Mouse (Mus musculus): ENCODE results near the gene Surf1. TPM values are rescaled to one million over a fixed set of nuclear protein-coding genes. Genes with fewer than 3 reads are reported as not detected.

The Surf1 gene
- total and polyA plus RNA-seq, 2 experiments from 2014 or later, result 72.3 to 106 TPM

DNA sequence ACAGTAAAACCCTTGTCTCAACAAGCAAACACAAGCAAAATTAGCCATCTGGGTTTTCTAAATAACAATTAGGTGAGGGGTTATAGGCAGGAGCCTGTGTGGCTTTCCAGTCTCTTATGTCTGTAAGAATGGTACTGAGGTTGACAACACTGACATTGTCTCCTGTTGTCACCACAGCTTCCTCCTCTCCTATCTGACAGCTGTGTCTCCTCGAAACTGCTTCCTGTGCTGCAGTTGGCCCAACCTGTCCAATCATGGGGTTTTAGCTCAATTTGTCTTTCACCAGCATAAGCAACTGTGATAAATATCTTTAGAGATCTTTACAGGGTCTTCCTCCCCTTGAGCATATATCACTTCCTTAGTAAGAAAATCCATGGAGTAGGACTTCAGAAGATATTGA lies 20.1 kb upstream of the Surf1 start:
- Histone ChIP-seq H3K4me2 (ENCODE audit: low read depth) (no peak overlapping the region), H3K27ac (ENCODE audit: low read depth, low read length) (no peak overlapping the region), H3K9ac (no peak overlapping the region), H3K4me3 (ENCODE audit: low read depth, low read length) (no peak overlapping the region), H3K9me3 (ENCODE audit: low read length) (no peaks in the 10 kb centered on the region), H3K36me3 (ENCODE audit: insufficient read depth) (no peaks in the 10 kb centered on the region), H3K4me1 (ENCODE audit: insufficient read depth) (peaks cover 10% of the 10 kb centered on the region), H3K27me3 (ENCODE audit: insufficient read depth, low read length) (no peaks in the 10 kb centered on the region)
- DNase-seq, result no peak
- TF ChIP-seq CTCF (IDR thresholded peaks at IDR 0.05; ENCODE audit: low read depth), result no peak
- WGBS, result 80% methylated on average over 1 of the region's 1 CpGs
- ATAC-seq, result no peak

GRCm38 (mm10) chr2:26935286-26935685 lies 19.0 kb upstream of the Surf1 start:
- Histone ChIP-seq H3K27me3 (ENCODE audit: insufficient read depth, low read length) (no peaks in the 10 kb centered on the region), H3K27ac (ENCODE audit: low read depth, low read length) (no peak overlapping the region)

DNA sequence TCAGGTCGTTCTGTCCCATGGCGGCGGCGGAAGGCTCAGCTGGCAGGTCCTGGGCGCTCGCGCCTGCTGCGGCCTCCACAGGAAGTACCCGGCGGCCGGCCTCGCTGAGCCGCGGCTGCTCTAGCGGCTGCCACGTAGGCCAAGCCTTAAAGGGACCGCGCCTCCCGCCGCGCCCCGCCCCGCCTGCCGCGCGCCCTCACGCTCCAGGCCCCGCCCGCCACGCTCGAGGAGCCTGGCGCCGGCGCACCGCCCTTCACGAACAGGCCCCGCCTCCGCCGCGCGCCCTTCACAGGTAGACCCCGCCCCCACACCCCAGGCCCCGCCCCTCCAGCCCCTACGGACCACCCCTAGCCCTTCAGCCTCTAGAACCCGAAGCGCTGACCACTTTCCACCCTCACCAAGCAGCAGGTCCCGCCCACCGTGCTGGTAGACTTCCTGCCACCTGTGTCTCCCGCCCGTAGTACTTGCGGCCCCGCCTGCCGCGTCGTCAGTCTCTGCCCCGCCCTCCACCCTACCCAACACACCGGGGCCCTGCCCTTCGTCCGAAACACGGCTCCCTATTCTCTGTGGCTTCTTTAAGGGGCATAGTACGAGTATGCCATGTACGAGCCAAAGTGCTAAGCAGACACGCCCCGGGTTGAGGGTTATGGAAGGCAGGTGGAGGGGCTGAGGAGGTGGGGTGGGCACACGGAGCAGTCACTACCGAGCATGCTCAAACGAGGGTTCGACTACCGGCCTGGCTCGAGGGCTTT lies 17.1 kb upstream of the Surf1 start, which contains the start of the genes Surf4 and Stkld1:
TSS of gene Surf4 (minus strand) at position 625 of the 752 bp plus-strand sequence.
TSS of gene Stkld1 (plus strand) at position 744 of the 752 bp plus-strand sequence.
- peak; percentile 93 for DNase-seq
- peak; percentile 6; the same call in 1 of the 2 replicates for TF ChIP-seq CTCF (IDR thresholded peaks at IDR 0.05; ENCODE audit: low read depth)

More at GRCm38 (mm10) chr2:26935286-26935685, 19.0 kb upstream of the Surf1 start:
- no peak overlapping the region for H3K4me3 ChIP-seq (ENCODE audit: low read depth, low read length)
- H3K4me1 ChIP-seq (ENCODE audit: insufficient read depth), result peaks cover 10% of the 10 kb centered on the region
- no peak for TF ChIP-seq CTCF (IDR thresholded peaks at IDR 0.05; ENCODE audit: low read depth)
- no peak overlapping the region for H3K4me2 ChIP-seq (ENCODE audit: low read depth)
- no peaks in the 10 kb centered on the region for H3K9me3 ChIP-seq (ENCODE audit: low read length)
- no peak for DNase-seq
- 90% methylated on average over 2 of the region's 2 CpGs for WGBS
- H3K36me3 ChIP-seq (ENCODE audit: insufficient read depth), result peaks cover 4% of the 10 kb centered on the region; the same call in 1 of the 2 replicates
- H3K9ac ChIP-seq, result no peak overlapping the region
- ATAC-seq, result no peak

GRCm38 (mm10) chr2:26932473-26933303 lies 16.4 kb upstream of the Surf1 start:
- Histone ChIP-seq H3K4me1 (ENCODE audit: insufficient read depth) (peaks cover 10% of the 10 kb centered on the region), H3K4me3 (ENCODE audit: low read depth, low read length) (peak overlapping the region; percentile 92), H3K9ac (peak overlapping the region; percentile 98), H3K27ac (ENCODE audit: low read depth, low read length) (peak overlapping the region; percentile 83), H3K27me3 (ENCODE audit: insufficient read depth, low read length) (no peaks in the 10 kb centered on the region), H3K4me2 (ENCODE audit: low read depth) (peak overlapping the region; percentile 95), H3K9me3 (ENCODE audit: low read length) (no peaks in the 10 kb centered on the region), H3K36me3 (ENCODE audit: insufficient read depth) (peaks cover 4% of the 10 kb centered on the region; the same call in 1 of the 2 replicates)
- WGBS, result 2% methylated on average over 41 of the region's 49 CpGs
- peak; percentile 15 for ATAC-seq
- DNase-seq, result peak; percentile 16
- TF ChIP-seq CTCF (IDR thresholded peaks at IDR 0.05; ENCODE audit: low read depth), result no peak

More for the DNA sequence above, 17.1 kb upstream of the Surf1 start, which contains the start of the genes Surf4 and Stkld1:
- H3K27me3 ChIP-seq (ENCODE audit: insufficient read depth, low read length), result no peaks in the 10 kb centered on the region
- peak within 1 kb of the TSS; percentile 95 for H3K4me2 ChIP-seq (ENCODE audit: low read depth)
- H3K4me1 ChIP-seq (ENCODE audit: insufficient read depth), result peaks cover 10% of the 10 kb centered on the region
- peak within 1 kb of the TSS; percentile 92 for H3K4me3 ChIP-seq (ENCODE audit: low read depth, low read length)
- H3K36me3 ChIP-seq (ENCODE audit: insufficient read depth), result peaks cover 4% of the 10 kb centered on the region; the same call in 1 of the 2 replicates
- H3K9ac ChIP-seq, result peak within 1 kb of the TSS; percentile 98
- ATAC-seq, result peak; percentile 97
- H3K27ac ChIP-seq (ENCODE audit: low read depth, low read length), result peak within 1 kb of the TSS; percentile 83
- 3% methylated on average over 58 of the region's 70 CpGs for WGBS
- no peaks in the 10 kb centered on the region for H3K9me3 ChIP-seq (ENCODE audit: low read length)

DNA sequence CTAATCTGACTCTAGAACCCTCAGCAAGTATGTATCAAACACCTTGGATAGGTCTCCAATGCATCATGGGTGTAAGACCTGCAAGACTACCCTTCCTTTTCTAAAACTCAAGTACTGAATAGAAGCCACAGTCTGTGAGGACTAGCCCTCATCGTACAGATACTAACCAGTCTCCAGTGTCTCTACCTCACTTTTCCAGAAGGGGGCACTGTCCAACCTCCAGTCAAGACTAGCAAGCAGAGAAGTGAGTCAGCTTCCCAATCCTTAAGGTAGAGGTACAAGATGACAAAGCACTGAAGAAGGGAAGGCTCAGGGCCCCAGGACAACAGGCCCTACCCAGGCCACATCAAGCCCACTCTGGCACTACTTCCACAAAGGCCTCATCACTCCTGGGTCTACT lies 14.1 kb upstream of the Surf1 start:
- H3K27ac ChIP-seq (ENCODE audit: low read depth, low read length), result no peak overlapping the region
- no peak overlapping the region for H3K9ac ChIP-seq
- no peak for ATAC-seq
- peak; percentile 75 for TF ChIP-seq CTCF (IDR thresholded peaks at IDR 0.05; ENCODE audit: low read depth)
- H3K36me3 ChIP-seq (ENCODE audit: insufficient read depth), result peaks cover 18% of the 10 kb centered on the region
- H3K27me3 ChIP-seq (ENCODE audit: insufficient read depth, low read length), result no peaks in the 10 kb centered on the region
- peak; percentile 70 for DNase-seq
- H3K4me3 ChIP-seq (ENCODE audit: low read depth, low read length), result no peak overlapping the region
- WGBS, result 23% methylated on average over 1 of the region's 1 CpGs
- H3K9me3 ChIP-seq (ENCODE audit: low read length), result no peaks in the 10 kb centered on the region
- H3K4me2 ChIP-seq (ENCODE audit: low read depth), result no peak overlapping the region
- H3K4me1 ChIP-seq (ENCODE audit: insufficient read depth), result peaks cover 10% of the 10 kb centered on the region

GRCm38 (mm10) chr2:26927745-26928476 lies 11.6 kb upstream of the Surf1 start:
- no peak for ATAC-seq
- Histone ChIP-seq H3K4me2 (ENCODE audit: low read depth) (no peak overlapping the region), H3K4me3 (ENCODE audit: low read depth, low read length) (no peak overlapping the region), H3K9ac (no peak overlapping the region), H3K27me3 (ENCODE audit: insufficient read depth, low read length) (no peaks in the 10 kb centered on the region), H3K27ac (ENCODE audit: low read depth, low read length) (no peak overlapping the region), H3K4me1 (ENCODE audit: insufficient read depth) (peaks cover 10% of the 10 kb centered on the region; the same call in 1 of the 2 replicates), H3K36me3 (ENCODE audit: insufficient read depth) (peaks cover 41% of the 10 kb centered on the region), H3K9me3 (ENCODE audit: low read length) (no peaks in the 10 kb centered on the region)
- DNase-seq, result no peak
- 90% methylated on average over 6 of the region's 6 CpGs for WGBS
- TF ChIP-seq CTCF (IDR thresholded peaks at IDR 0.05; ENCODE audit: low read depth), result no peak

All from forebrain, postnatal 0 days (tissue).